Mouse (Mus musculus) heart, embryonic 11.5 days (tissue): ENCODE results near the gene Htt. TPM values are rescaled to one million over a fixed set of nuclear protein-coding genes. Genes with fewer than 3 reads are reported as not detected.

Source experiments
- ATAC-seq: fragments of 200-750 bp; cut with Nextera tagmentation; replicated peaks from 2 replicates; pipeline ENCODE4 v1.8.0; 2017; ENCODE audit warnings: moderate library complexity; ENCODE audit not compliant: insufficient number of reproducible peaks, low FRiP score, low TSS enrichment
- H3K27ac ChIP-seq: fragments of 300-500 bp; sonication (generic); 2 replicates; pipeline ENCODE4 v1.5.1; 2014; ENCODE audit warnings: mild to moderate bottlenecking, low read depth, low read length
- H3K27me3 ChIP-seq: fragments of 300-500 bp; sonication (generic); 2 replicates; pipeline ENCODE4 v1.6.1; 2014; ENCODE audit warnings: mild to moderate bottlenecking, low read length, mixed read lengths; ENCODE audit not compliant: control insufficient read depth, insufficient read depth
- H3K36me3 ChIP-seq: fragments of 300-500 bp; sonication (generic); 2 replicates; pipeline ENCODE4 v1.6.1; 2014; ENCODE audit warnings: mild to moderate bottlenecking, low read length, moderate library complexity, mixed read lengths; ENCODE audit not compliant: control insufficient read depth, insufficient read depth
- H3K4me1 ChIP-seq: fragments of 300-500 bp; sonication (generic); 2 replicates; pipeline ENCODE4 v1.6.1; 2014; ENCODE audit warnings: low read length; ENCODE audit not compliant: control insufficient read depth, insufficient read depth
- H3K4me2 ChIP-seq: fragments of 300-500 bp; sonication (generic); 2 replicates; pipeline ENCODE4 v1.6.1; 2014; ENCODE audit warnings: mild to moderate bottlenecking, moderate library complexity
- H3K4me3 ChIP-seq: fragments of 300-500 bp; sonication (generic); 2 replicates; pipeline ENCODE4 v1.5.1; 2014; ENCODE audit warnings: low read depth, low read length
- H3K9ac ChIP-seq: fragments of 300-500 bp; sonication (generic); 2 replicates; pipeline ENCODE4 v1.6.1; 2014; ENCODE audit warnings: mild to moderate bottlenecking, low read depth, low read length, moderate library complexity
- H3K9me3 ChIP-seq: fragments of 300-500 bp; sonication (generic); replicated peaks from 2 replicates; pipeline ENCODE4 v1.6.1; 2016; ENCODE audit warnings: low read length; ENCODE audit not compliant: control insufficient read depth
- WGBS: fragments of 180-500 bp; shearing (Covaris S2); extraction: QIAGEN DNeasy Blood & Tissue Kit; methylation state at CpG from one replicate; pipeline ENCODE4 v1.1.7; 2014; ENCODE audit not compliant: insufficient replicate concordance; 5-methylcytosine and 5-hydroxymethylcytosine counted together
- polyA plus RNA-seq: library from polyadenylated mRNA; unstranded; fragments of >200 nt; fragmentation: Nextera tagmentation; extraction: Ambion mirVana; gene quantifications from 2 replicates; pipeline ENCODE4 v1.2.1, GENCODE M21; 2014

The Htt gene
- polyA plus RNA-seq, 1 experiment from 2014 or later: 15.5 TPM

GRCm38 (mm10) chr5:34950486-34951160 lies 189.1 kb downstream of the Htt start:
- WGBS: 74% methylated on average over 6 of the region's 6 CpGs
- H3K27ac ChIP-seq: peak overlapping the region; percentile 94
- H3K4me1 ChIP-seq: peaks cover 45% of the 10 kb centered on the region
- 0 out of 2 replicates have a peak, but pooled peaks cover 4% of the 10 kb centered on the region for H3K36me3 ChIP-seq
- H3K4me2 ChIP-seq: peak overlapping the region; percentile 90
- no peaks in the 10 kb centered on the region for H3K9me3 ChIP-seq
- no peak for ATAC-seq
- H3K4me3 ChIP-seq: peak overlapping the region; percentile 95
- peak overlapping the region; percentile 98 for H3K9ac ChIP-seq
- no peaks in the 10 kb centered on the region for H3K27me3 ChIP-seq

- Histone ChIP-seq H3K9ac (peak overlapping the region; percentile 98; the same call in 1 of the 2 replicates), H3K4me3 (peak overlapping the region; percentile 95; the same call in 1 of the 2 replicates), H3K9me3 (no peaks in the 10 kb centered on the region), H3K36me3 (0 out of 2 replicates have a peak, but pooled peaks cover 4% of the 10 kb centered on the region), H3K27ac (peak overlapping the region; percentile 94; the same call in 1 of the 2 replicates), H3K4me1 (peaks cover 52% of the 10 kb centered on the region), H3K27me3 (no peaks in the 10 kb centered on the region), H3K4me2 (peak overlapping the region; percentile 90)
- 92% methylated on average over 8 of the region's 8 CpGs for WGBS
- no peak for ATAC-seq
Measured at GRCm38 (mm10) chr5:34951161-34951834, 189.8 kb downstream of the Htt start.

- Histone ChIP-seq H3K27me3 (no peaks in the 10 kb centered on the region), H3K36me3 (0 out of 2 replicates have a peak, but pooled peaks cover 4% of the 10 kb centered on the region), H3K4me3 (no peak overlapping the region; the same call in 1 of the 2 replicates), H3K9ac (no peak overlapping the region), H3K27ac (peak overlapping the region; percentile 80), H3K4me2 (peak overlapping the region; percentile 31), H3K9me3 (no peaks in the 10 kb centered on the region), H3K4me1 (peaks cover 68% of the 10 kb centered on the region)
- WGBS: 46% methylated on average over 6 of the region's 6 CpGs
- no peak for ATAC-seq
Measured at GRCm38 (mm10) chr5:34954508-34954907, 193.0 kb downstream of the Htt start.

- H3K4me1 ChIP-seq: peaks cover 72% of the 10 kb centered on the region
- H3K27me3 ChIP-seq: no peaks in the 10 kb centered on the region
- WGBS: 25% methylated on average over 5 of the region's 5 CpGs
- H3K27ac ChIP-seq: peak overlapping the region; percentile 80
- 0 out of 2 replicates have a peak, but pooled peaks cover 4% of the 10 kb centered on the region for H3K36me3 ChIP-seq
- H3K4me3 ChIP-seq: no peak overlapping the region
- peak overlapping the region; percentile 31 for H3K4me2 ChIP-seq
- ATAC-seq: peak; percentile 33
- no peaks in the 10 kb centered on the region for H3K9me3 ChIP-seq
- no peak overlapping the region for H3K9ac ChIP-seq
Measured at GRCm38 (mm10) chr5:34955630-34956029, 194.1 kb downstream of the Htt start.

GRCm38 (mm10) chr5:34956151-34956550 lies 194.6 kb downstream of the Htt start:
- peak overlapping the region; percentile 6 for H3K27ac ChIP-seq
- no peaks in the 10 kb centered on the region for H3K9me3 ChIP-seq
- H3K36me3 ChIP-seq: 0 out of 2 replicates have a peak, but pooled peaks cover 4% of the 10 kb centered on the region
- WGBS: 60% methylated on average over 7 of the region's 7 CpGs
- H3K4me2 ChIP-seq: no peak overlapping the region
- no peak overlapping the region for H3K4me3 ChIP-seq
- H3K4me1 ChIP-seq: peaks cover 72% of the 10 kb centered on the region
- no peak overlapping the region for H3K9ac ChIP-seq
- no peaks in the 10 kb centered on the region for H3K27me3 ChIP-seq
- no peak for ATAC-seq

GRCm38 (mm10) chr5:34957015-34957414 lies 195.5 kb downstream of the Htt start:
- WGBS: 80% methylated on average over 2 of the region's 2 CpGs
- H3K4me2 ChIP-seq: peak overlapping the region; percentile 10; the same call in 1 of the 2 replicates
- H3K4me3 ChIP-seq: no peak overlapping the region
- H3K27ac ChIP-seq: 0 out of 2 replicates have a peak overlapping the region, but pooled peaks have one; percentile 6
- peaks cover 4% of the 10 kb centered on the region; the same call in 1 of the 2 replicates for H3K36me3 ChIP-seq
- H3K9ac ChIP-seq: 0 out of 2 replicates have a peak overlapping the region, but pooled peaks have one; percentile 3
- ATAC-seq: no peak; the same call in 1 of the 2 replicates
- H3K4me1 ChIP-seq: peaks cover 73% of the 10 kb centered on the region
- H3K27me3 ChIP-seq: no peaks in the 10 kb centered on the region
- no peaks in the 10 kb centered on the region for H3K9me3 ChIP-seq

- H3K27ac ChIP-seq: peak overlapping the region; percentile 25
- peak; percentile 79 for ATAC-seq
- no peak overlapping the region for H3K4me3 ChIP-seq
- no peaks in the 10 kb centered on the region for H3K9me3 ChIP-seq
- 41% methylated on average over 1 of the region's 1 CpGs for WGBS
- peaks cover 2% of the 10 kb centered on the region; the same call in 1 of the 2 replicates for H3K36me3 ChIP-seq
- H3K27me3 ChIP-seq: no peaks in the 10 kb centered on the region
- no peak overlapping the region for H3K9ac ChIP-seq
- H3K4me2 ChIP-seq: no peak overlapping the region
- peaks cover 65% of the 10 kb centered on the region for H3K4me1 ChIP-seq
Measured at GRCm38 (mm10) chr5:34960021-34960420, 198.5 kb downstream of the Htt start.
